Mouse (Mus musculus) lung, postnatal 0 days (tissue): ENCODE data around the gene Pcdh17. TPM values are rescaled to one million over a fixed set of nuclear protein-coding genes. Genes with fewer than 3 reads are reported as not detected.

ENCODE experiments used
- ATAC-seq: fragments of 200-750 bp; cut with Nextera tagmentation; 2 replicates; pipeline ENCODE4 v1.8.0; 2017; ENCODE audit warnings: moderate library complexity
- DNase-seq: peaks from one replicate; pipeline ENCODE4 v3.0.0-alpha.2; 2016; ENCODE audit warnings: low spot score
- H3K27ac ChIP-seq: fragments of 300-500 bp; sonication (generic); 2 replicates; pipeline ENCODE4 v1.5.1; 2014; ENCODE audit warnings: antibody characterized with exemption, mild to moderate bottlenecking, low read length, mixed read lengths
- H3K27me3 ChIP-seq: fragments of 300-500 bp; sonication (generic); replicated peaks from 2 replicates; pipeline ENCODE4 v1.6.1; 2014; ENCODE audit warnings: low read length, mixed read lengths; ENCODE audit not compliant: insufficient read depth
- H3K36me3 ChIP-seq: fragments of 300-500 bp; sonication (generic); 2 replicates; pipeline ENCODE4 v1.6.1; 2014; ENCODE audit warnings: low read length, mixed read lengths; ENCODE audit not compliant: insufficient read depth
- H3K4me1 ChIP-seq: fragments of 300-500 bp; sonication (generic); 2 replicates; pipeline ENCODE4 v1.6.1; 2014; ENCODE audit warnings: antibody characterized with exemption, low read depth, low read length, mixed read lengths; ENCODE audit not compliant: insufficient read depth
- H3K4me2 ChIP-seq: fragments of 300-500 bp; sonication (generic); replicated peaks from 2 replicates; pipeline ENCODE4 v1.6.1; 2014; ENCODE audit warnings: low read depth, mild to moderate bottlenecking, low read length, moderate library complexity, mixed read lengths
- H3K4me3 ChIP-seq: fragments of 300-500 bp; sonication (generic); 2 replicates; pipeline ENCODE4 v1.5.1; 2014; ENCODE audit warnings: low read depth, low read length
- H3K9ac ChIP-seq: fragments of 300-500 bp; sonication (generic); replicated peaks from 2 replicates; pipeline ENCODE4 v1.6.1; 2014; ENCODE audit warnings: low read depth, mild to moderate bottlenecking
- H3K9me3 ChIP-seq: fragments of 300-500 bp; sonication (generic); 2 replicates; pipeline ENCODE4 v1.6.1; 2016; ENCODE audit warnings: low read length, mixed read lengths
- CTCF ChIP-seq: IDR thresholded peaks from 2 replicates; pipeline ENCODE4 v1.5.1; 2016; ENCODE audit warnings: antibody characterized with exemption, mild to moderate bottlenecking
- EP300 ChIP-seq: IDR thresholded peaks from 2 replicates; pipeline ENCODE4 v1.6.1; 2016; ENCODE audit warnings: antibody characterized with exemption, mild to moderate bottlenecking, control low read depth
- WGBS: fragments of 180-500 bp; shearing (Covaris S2); extraction: QIAGEN DNeasy Blood & Tissue Kit; methylation state at CpG from one replicate; pipeline ENCODE4 v1.1.7; 2014; 5-methylcytosine and 5-hydroxymethylcytosine counted together
- polyA plus RNA-seq: library from polyadenylated mRNA; unstranded; fragments of >200 nt; fragmentation: Nextera tagmentation; extraction: Ambion mirVana; gene quantifications from 2 replicates; pipeline ENCODE4 v1.2.1, GENCODE M21; 2015

The Pcdh17 gene
- 16.6 and 24.8 TPM in 2 replicates for polyA plus RNA-seq

GRCm38 (mm10) chr14:84443288-84443686 is at the start of gene Pcdh17:
Gene Pcdh17 (plus strand): TSS chr14:84443563.
- peak within 1 kb of the TSS; percentile 58 for H3K4me2 ChIP-seq
- peak within 1 kb of the TSS; percentile 45 for H3K4me3 ChIP-seq
- TF ChIP-seq EP300 (no peak), CTCF (no peak)

GRCm38 (mm10) chr14:84397137-84397536 is 46.2 kb upstream of the Pcdh17 start:
- H3K27me3 ChIP-seq: no peaks in the 10 kb centered on the region
- H3K4me2 ChIP-seq: no peak overlapping the region
- ATAC-seq (no peak), DNase-seq (peak; percentile 15)
- H3K9ac ChIP-seq: no peak overlapping the region
- WGBS: 33% methylated on average over 1 of the region's 1 CpGs
- no peak overlapping the region for H3K27ac ChIP-seq
- H3K4me3 ChIP-seq: no peak overlapping the region
- no peaks in the 10 kb centered on the region for H3K36me3 ChIP-seq
- H3K4me1 ChIP-seq: no peaks in the 10 kb centered on the region
- H3K9me3 ChIP-seq: no peaks in the 10 kb centered on the region
- TF ChIP-seq EP300 (no peak), CTCF (no peak)

More at GRCm38 (mm10) chr14:84443288-84443686, at the start of gene Pcdh17:
- peak; percentile 96 for DNase-seq
- WGBS: under 1% methylated on average over 31 of the region's 31 CpGs
- Histone ChIP-seq H3K9ac (peak within 1 kb of the TSS; percentile 30; the same call in 1 of the 2 replicates), H3K4me1 (peaks cover 6% of the 10 kb centered on the region; the same call in 1 of the 2 replicates), H3K27me3 (peaks cover 19% of the 10 kb centered on the region), H3K9me3 (no peaks in the 10 kb centered on the region), H3K36me3 (no peaks in the 10 kb centered on the region), H3K27ac (peak within 1 kb of the TSS; percentile 49)
- peak; percentile 93 for ATAC-seq

GRCm38 (mm10) chr14:84424736-84425135 is 18.6 kb upstream of the Pcdh17 start:
- Histone ChIP-seq H3K27ac (no peak overlapping the region), H3K9ac (no peak overlapping the region), H3K36me3 (no peaks in the 10 kb centered on the region), H3K4me2 (no peak overlapping the region), H3K9me3 (no peaks in the 10 kb centered on the region), H3K4me1 (no peaks in the 10 kb centered on the region), H3K27me3 (no peaks in the 10 kb centered on the region), H3K4me3 (no peak overlapping the region)
- no peak for DNase-seq
- no peak for TF ChIP-seq CTCF
- TF ChIP-seq EP300: no peak
- ATAC-seq: no peak
- WGBS: 61% methylated on average over 2 of the region's 2 CpGs

- no peaks in the 10 kb centered on the region for H3K9me3 ChIP-seq
- DNase-seq (no peak), ATAC-seq (no peak)
- H3K4me2 ChIP-seq: no peak overlapping the region
- H3K4me3 ChIP-seq: no peak overlapping the region
- H3K36me3 ChIP-seq: no peaks in the 10 kb centered on the region
- H3K9ac ChIP-seq: no peak overlapping the region
- H3K27me3 ChIP-seq: no peaks in the 10 kb centered on the region
- TF ChIP-seq CTCF: no peak
- no peak for TF ChIP-seq EP300
- H3K27ac ChIP-seq: no peak overlapping the region
- H3K4me1 ChIP-seq: no peaks in the 10 kb centered on the region
Measured at GRCm38 (mm10) chr14:84426616-84427015, 16.7 kb upstream of the Pcdh17 start.

- Histone ChIP-seq H3K4me1 (no peaks in the 10 kb centered on the region), H3K27ac (no peak overlapping the region), H3K27me3 (no peaks in the 10 kb centered on the region), H3K4me2 (no peak overlapping the region), H3K9me3 (no peaks in the 10 kb centered on the region), H3K4me3 (no peak overlapping the region), H3K36me3 (no peaks in the 10 kb centered on the region), H3K9ac (no peak overlapping the region)
- DNase-seq: peak; percentile 76
- TF ChIP-seq EP300: no peak
- peak; percentile 71 for TF ChIP-seq CTCF
- no peak for ATAC-seq
- 27% methylated on average over 11 of the region's 11 CpGs for WGBS
Measured at GRCm38 (mm10) chr14:84438066-84438770, 5.1 kb upstream of the Pcdh17 start.

- no peak overlapping the region for H3K9ac ChIP-seq
- no peak overlapping the region for H3K4me3 ChIP-seq
- ATAC-seq (no peak), DNase-seq (no peak)
- peaks cover 4% of the 10 kb centered on the region; the same call in 1 of the 2 replicates for H3K4me1 ChIP-seq
- no peak for TF ChIP-seq EP300
- TF ChIP-seq CTCF: peak; percentile 66
- H3K9me3 ChIP-seq: no peaks in the 10 kb centered on the region
- no peak overlapping the region for H3K4me2 ChIP-seq
- no peak overlapping the region for H3K27ac ChIP-seq
- WGBS: 12% methylated on average over 2 of the region's 2 CpGs
- H3K27me3 ChIP-seq: no peaks in the 10 kb centered on the region
- no peaks in the 10 kb centered on the region for H3K36me3 ChIP-seq
Measured at GRCm38 (mm10) chr14:84440903-84441302, 2.5 kb upstream of the Pcdh17 start.
